Mouse (Mus musculus) lung, postnatal 10 days (tissue): Measurements from ENCODE around the gene Yrdc.

Experiments used
- DNase-seq: peaks from one replicate; pipeline ENCODE4 v3.0.0; 2021

Gene Yrdc

DNA sequence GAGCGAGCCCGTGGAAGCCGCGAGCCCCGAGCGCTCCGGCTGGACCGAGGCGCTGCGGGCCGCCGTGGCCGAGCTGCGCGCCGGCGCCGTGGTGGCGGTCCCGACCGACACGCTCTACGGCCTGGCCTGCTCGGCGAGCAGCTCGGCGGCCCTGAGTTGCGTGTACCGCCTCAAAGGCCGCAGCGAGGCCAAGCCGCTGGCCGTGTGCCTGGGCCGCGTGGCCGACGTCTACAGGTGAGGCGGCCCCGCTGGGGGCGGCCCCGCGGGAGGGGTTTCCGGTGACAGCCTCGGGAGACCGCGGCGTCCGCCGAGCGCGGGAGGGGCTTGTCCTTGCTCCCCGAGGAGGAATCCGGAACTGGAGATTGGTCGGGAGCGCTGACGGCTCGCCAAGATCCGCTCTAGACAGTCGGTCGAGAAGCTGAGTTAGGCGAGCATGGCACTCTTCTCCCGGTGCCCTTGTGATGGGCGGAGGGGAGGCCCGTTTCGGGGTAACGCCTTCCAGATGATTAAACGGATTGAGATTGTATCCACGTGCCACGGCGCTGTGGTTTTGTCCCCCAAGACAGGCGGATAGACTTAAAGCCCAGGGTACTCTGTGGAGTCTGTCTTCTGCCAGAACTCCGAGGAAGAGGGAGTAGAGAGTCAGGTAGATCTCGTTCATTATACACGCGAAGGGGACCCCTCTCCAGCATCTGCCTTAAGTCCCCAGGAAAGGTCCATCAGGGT is 617 bp downstream of the Yrdc start, which contains the start of gene 1110065P20Rik:
Gene 1110065P20Rik (minus strand): TSS at position 264 of the 726 bp plus-strand sequence.
- DNase-seq: peak; percentile 85

DNA sequence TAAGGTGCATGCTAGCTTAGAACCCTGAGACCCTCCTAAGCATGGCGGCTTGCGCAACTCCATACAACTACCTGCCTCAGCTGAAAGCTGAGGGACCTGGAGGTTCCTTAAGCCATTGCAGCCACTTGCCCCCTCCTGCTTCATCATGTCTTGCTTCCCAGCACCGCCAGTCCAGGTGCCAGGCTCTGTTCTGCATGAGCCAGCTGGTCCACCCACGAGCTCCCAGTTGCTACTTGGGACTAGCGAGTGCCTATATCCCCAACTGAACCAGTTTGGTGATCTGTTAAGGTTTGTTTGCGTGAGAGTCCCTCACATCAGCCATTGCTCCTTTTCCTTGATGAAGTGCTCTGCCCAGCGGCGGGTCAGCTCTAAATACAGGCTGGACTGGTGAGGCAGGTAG is 5.8 kb downstream of the Yrdc start:
- DNase-seq: no peak

- no peak for DNase-seq
These were observed 7.9 kb downstream of the Yrdc start for GRCm38 (mm10) chr4:124858370-124858769.

DNA sequence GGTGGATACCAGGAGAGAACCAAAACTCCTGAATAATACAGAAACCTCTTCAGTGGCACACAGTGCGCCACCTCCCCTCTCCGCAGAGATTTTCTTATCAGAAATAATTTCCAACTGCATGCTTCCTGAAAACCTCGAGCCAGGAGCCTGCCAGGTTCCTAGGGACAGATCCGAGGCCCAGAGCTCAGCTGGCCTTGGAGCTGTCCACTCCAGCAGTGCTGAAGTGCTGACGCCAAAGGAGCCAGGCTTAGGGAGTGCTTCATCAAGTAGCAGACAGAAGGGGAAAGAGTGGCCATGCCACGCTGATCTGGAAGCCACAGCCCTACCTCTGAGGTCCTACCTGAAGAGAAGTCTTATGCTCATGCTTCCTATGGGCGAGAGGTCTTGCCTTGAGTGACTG is 10.0 kb downstream of the Yrdc start:
- peak; percentile 80 for DNase-seq

GRCm38 (mm10) chr4:124861283-124862188 is 11.1 kb downstream of the Yrdc start, which contains the start of gene Maneal:
Gene Maneal (minus strand): TSS chr4:124862171.
- DNase-seq: no peak

- no peak for DNase-seq
These were observed 22.2 kb downstream of the Yrdc start for GRCm38 (mm10) chr4:124872719-124873118.

- no peak for DNase-seq
These were observed 30.1 kb downstream of the Yrdc start, which contains the start of gene Epha10 for GRCm38 (mm10) chr4:124880599-124880998. Gene Epha10 (plus strand): TSS chr4:124880899.

- no peak for DNase-seq
These were observed 30.9 kb downstream of the Yrdc start for GRCm38 (mm10) chr4:124881341-124881908.

DNA sequence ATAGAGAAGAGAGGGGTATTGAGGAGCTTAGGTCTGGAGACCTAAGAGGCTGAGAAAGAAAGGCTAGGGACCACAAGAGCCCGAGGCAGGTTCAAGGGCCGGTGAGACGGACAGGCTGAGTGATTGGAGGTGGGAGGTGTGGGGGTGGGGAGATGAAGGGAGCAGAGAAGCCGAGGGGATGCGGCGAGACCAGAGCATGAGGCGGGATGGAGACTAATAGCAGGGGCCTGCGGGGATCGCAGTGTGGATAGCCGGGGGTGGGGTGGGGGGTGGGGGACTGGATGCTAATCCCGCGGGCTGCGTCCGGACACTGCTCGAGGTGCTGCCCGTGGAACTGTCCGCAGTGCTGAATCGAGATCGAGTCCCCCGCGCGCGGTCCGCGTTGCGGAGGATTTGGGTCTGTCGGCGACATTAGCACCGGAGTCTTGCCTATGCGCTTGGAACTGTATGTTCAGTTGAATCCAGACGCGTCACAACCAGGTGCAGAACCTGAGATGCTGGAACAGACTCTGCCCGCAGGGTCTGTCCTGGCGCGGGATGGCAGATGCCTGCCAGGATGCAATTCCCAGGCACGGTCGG is 31.8 kb downstream of the Yrdc start:
- DNase-seq: peak; percentile 55

DNA sequence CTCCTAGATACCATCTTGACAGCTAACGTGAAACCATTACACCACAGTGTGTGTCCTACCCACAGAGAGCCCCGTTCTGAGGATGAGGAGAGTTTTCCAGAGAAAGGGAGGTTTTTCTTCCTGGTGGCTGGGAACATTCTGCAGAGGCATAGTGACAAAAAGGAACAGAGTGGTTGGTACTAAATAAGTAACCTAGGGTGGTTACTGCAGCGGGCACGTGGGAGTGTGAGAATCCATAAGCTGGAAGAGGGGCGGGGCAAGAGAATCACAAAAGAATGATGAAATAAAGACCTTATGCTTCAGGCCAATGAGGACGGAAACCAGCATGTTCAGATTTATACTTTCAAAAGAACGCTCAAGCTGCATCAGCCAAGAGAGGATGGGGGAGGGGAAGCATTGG is 38.2 kb downstream of the Yrdc start:
- DNase-seq: no peak

DNA sequence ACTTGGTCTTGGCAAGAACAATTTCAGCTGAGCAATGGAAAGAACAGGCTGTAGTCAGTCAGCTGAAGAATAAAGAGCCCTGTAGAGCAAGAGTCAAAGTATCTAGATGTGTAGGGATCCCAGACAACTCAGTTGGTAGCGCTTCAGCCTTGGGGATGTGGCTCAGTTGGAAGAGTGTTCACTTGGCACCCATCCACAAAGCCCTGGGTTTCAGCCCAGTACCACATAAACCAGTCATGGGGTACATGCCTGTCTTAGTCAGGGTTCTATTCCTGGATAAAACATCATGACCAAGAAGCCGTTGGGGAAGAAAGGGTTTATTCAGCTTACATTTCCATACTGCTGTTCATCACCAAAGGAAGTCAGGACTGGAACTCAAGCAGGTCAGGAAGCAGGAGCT is 39.5 kb downstream of the Yrdc start:
- no peak for DNase-seq

DNA sequence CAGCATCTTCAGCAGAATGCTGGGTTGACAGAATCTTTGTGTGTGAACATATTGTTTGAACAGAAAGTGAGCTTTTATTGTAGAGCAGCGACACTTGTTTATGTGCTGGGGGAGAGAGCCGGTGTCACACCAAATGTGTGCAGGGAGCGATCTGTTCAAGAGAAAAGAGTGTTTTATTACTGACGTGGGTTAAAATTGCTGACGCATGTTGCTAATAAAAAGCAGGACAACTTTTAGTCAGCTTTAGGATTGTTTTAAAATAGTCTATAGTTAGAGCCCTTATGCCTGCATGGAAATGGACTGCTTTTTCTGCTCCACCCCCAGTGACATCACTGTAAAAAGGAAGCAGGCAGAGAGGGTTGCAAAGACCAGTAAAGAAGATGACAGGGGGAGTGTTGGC is 40.4 kb downstream of the Yrdc start:
- DNase-seq: no peak

DNA sequence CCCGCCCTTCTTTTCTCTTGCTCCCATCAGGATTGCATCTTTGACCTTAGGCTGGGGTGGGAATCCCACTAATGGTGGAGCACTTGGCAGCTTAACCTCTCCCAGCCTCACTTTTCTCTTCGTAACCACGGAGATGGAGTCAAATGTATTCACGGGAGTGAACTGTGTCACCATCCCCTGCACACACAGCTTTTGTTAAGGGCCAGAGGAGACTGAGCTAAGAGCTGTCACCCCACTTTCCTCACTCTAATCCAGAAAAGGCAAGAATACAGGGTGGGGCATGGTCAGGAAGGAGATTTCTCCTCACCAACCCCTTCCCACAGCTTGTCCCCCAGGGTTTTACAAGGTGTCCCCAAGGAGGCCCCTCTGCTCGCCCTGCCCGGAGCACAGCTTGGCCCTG is 43.3 kb downstream of the Yrdc start:
- DNase-seq: no peak

GRCm38 (mm10) chr4:124894508-124895428 is 44.3 kb downstream of the Yrdc start:
- DNase-seq: no peak

DNA sequence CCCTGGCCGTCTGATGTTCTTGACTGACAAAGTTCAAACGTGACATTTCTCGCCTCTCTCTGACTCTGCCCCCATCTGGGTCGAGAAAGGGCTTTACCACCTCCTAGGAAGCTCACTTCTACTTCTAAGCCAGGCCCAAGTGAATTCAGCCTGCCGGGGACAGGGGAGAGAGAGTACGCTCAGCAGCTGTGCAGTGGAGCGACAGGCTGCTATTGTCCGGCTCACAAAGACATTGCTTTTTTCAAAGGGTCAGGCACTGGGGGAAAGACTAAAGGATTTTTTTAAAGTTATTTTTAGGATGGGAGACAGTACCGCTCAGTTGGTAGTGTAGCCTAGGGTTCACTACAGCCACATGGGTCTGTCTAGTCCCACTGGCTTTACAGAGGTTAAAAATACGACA is 47.9 kb downstream of the Yrdc start:
- no peak for DNase-seq

- DNase-seq: no peak
These were observed 49.4 kb downstream of the Yrdc start for GRCm38 (mm10) chr4:124899906-124900305.
